8 mouse cellular contexts compared by ENCODE assay signal in genomic region chr8:119678138-119678843, GRCm38 (mm10). TPM values are rescaled to one million over a fixed set of nuclear protein-coding genes. Genes with fewer than 3 reads are reported as not detected.
DNase-seq lines count a peak whose midpoint lies in the region; ATAC-seq and TF ChIP-seq lines count a peak whose summit lies in the region.

No protein-coding gene starts in this region.

- no peak for TF ChIP-seq EP300 in ES-Bruce4 (IDR thresholded peaks at IDR 0.05; ENCODE audit: insufficient read depth, low read depth, low read length)

- 10% methylated on average over 18 of the region's 18 CpGs for WGBS in limb, embryonic 10.5 days
- WGBS in midbrain, embryonic 14.5 days, result 21% methylated on average over 18 of the region's 18 CpGs

- no peaks in the 10 kb centered on the region for H3K27me3 ChIP-seq in ES-Bruce4 (ENCODE audit: control insufficient read depth, insufficient read depth, low read length, poor library complexity, severe bottlenecking)
- no peaks in the 10 kb centered on the region for H3K27me3 ChIP-seq in limb, embryonic 10.5 days (ENCODE audit: low read depth, poor library complexity, severe bottlenecking)
- H3K27me3 ChIP-seq in midbrain, embryonic 14.5 days (ENCODE audit: control insufficient read depth, insufficient read depth, low read length), result no peaks in the 10 kb centered on the region

- H3K9ac ChIP-seq in ES-Bruce4 (ENCODE audit: low read depth, poor library complexity, severe bottlenecking), result no peak overlapping the region
- H3K9ac ChIP-seq in midbrain, embryonic 14.5 days (replicated peaks; ENCODE audit: low read length), result no peak overlapping the region

- H3K4me1 ChIP-seq in ES-Bruce4 (ENCODE audit: control insufficient read depth, insufficient read depth, low read length), result no peaks in the 10 kb centered on the region
- H3K4me1 ChIP-seq in limb, embryonic 10.5 days, result peaks cover 10% of the 10 kb centered on the region; the same call in 1 of the 2 replicates
- peaks cover 6% of the 10 kb centered on the region; the same call in 1 of the 2 replicates for H3K4me1 ChIP-seq in midbrain, embryonic 14.5 days (ENCODE audit: control insufficient read depth, insufficient read depth, low read length)

- intact Hi-C loops in heart, postnatal 14 days (cut with DNase I), result loop anchor here (5.0 to 10.0 kb wide), 3 partner anchors 76 to 263 kb away; no protein-coding TSS in a partner anchor

- DNase-seq in 416B (ENCODE audit: low read depth), result peak; percentile 61
- peak; percentile 79 for DNase-seq in embryo, embryonic 10 days (ENCODE audit: low spot score)
- peak; percentile 33 to 44 for DNase-seq in heart, postnatal 14 days
- peak; percentile 75 for DNase-seq in limb, embryonic 10.5 days (ENCODE audit: low spot score)
- peak; percentile 57 for DNase-seq in midbrain, embryonic 14.5 days
- no peak for DNase-seq in cerebellum, adult 9-10 months
- no peak for DNase-seq in frontal cortex, postnatal 36 days (ENCODE audit: low spot score in 2 of 2)

- peak; percentile 82 for TF ChIP-seq CTCF in ES-Bruce4 (IDR thresholded peaks at IDR 0.05; ENCODE audit: low read depth, low read length)

- ATAC-seq in midbrain, embryonic 14.5 days (ENCODE audit: low FRiP score, low TSS enrichment), result no peak

- no peak for TF ChIP-seq POLR2A in ES-Bruce4 (IDR thresholded peaks at IDR 0.05; ENCODE audit: insufficient read depth, low read length)

- no peak overlapping the region for H3K27ac ChIP-seq in ES-Bruce4 (ENCODE audit: insufficient read depth, low read length)
- no peak overlapping the region for H3K27ac ChIP-seq in limb, embryonic 10.5 days
- H3K27ac ChIP-seq in midbrain, embryonic 14.5 days (replicated peaks; ENCODE audit: low read depth, low read length), result no peak overlapping the region

- H3K4me3 ChIP-seq in ES-Bruce4 (ENCODE audit: low read depth, low read length), result peak overlapping the region; percentile 61
- H3K4me3 ChIP-seq in limb, embryonic 10.5 days, result peak overlapping the region; percentile 38
- no peak overlapping the region for H3K4me3 ChIP-seq in midbrain, embryonic 14.5 days (replicated peaks; ENCODE audit: low read depth, low read length)

- H3K36me3 ChIP-seq in ES-Bruce4 (ENCODE audit: control insufficient read depth, insufficient read depth, low read length, poor library complexity, severe bottlenecking), result no peaks in the 10 kb centered on the region
- no peaks in the 10 kb centered on the region for H3K36me3 ChIP-seq in limb, embryonic 10.5 days
- no peaks in the 10 kb centered on the region for H3K36me3 ChIP-seq in midbrain, embryonic 14.5 days (ENCODE audit: control insufficient read depth, insufficient read depth, low read length)

- no peaks in the 10 kb centered on the region for H3K9me3 ChIP-seq in ES-Bruce4 (replicated peaks; ENCODE audit: control insufficient read depth, insufficient read depth, low read length, poor library complexity, severe bottlenecking)
- no peaks in the 10 kb centered on the region for H3K9me3 ChIP-seq in limb, embryonic 10.5 days (replicated peaks)
- H3K9me3 ChIP-seq in midbrain, embryonic 14.5 days (ENCODE audit: control insufficient read depth, low read length), result no peaks in the 10 kb centered on the region

- no peak overlapping the region for H3K4me2 ChIP-seq in midbrain, embryonic 14.5 days (ENCODE audit: low read length)

RNA-seq across cellular contexts. Expression of gene Wfdc1, which starts 12.1 kb away (rescaled TPM):
- not detected in 2 replicates for polyA plus RNA-seq in ES-Bruce4 (2011; ENCODE audit: insufficient read depth, insufficient read length, low read depth, missing spikeins)
- 10 to 100 TPM; 48.2 to 51.1 TPM for total RNA-seq in heart, postnatal 14 days (2021)
- polyA plus RNA-seq in limb, embryonic 10.5 days (2016; fragmentation: Nextera tagmentation; extraction: Ambion mirVana), result 0.10 TPM in 1 of 2 replicates, not detected in the other
- 2.3 and 3.4 TPM in 2 replicates for polyA plus RNA-seq in midbrain, embryonic 14.5 days (2014; fragmentation: Nextera tagmentation; extraction: Ambion mirVana)

RNA-seq across cellular contexts. Expression of gene Atp2c2, which starts 21.5 kb away (rescaled TPM):
- 2.8 and 3.4 TPM in 2 replicates for polyA plus RNA-seq in ES-Bruce4 (2011; ENCODE audit: insufficient read depth, insufficient read length, low read depth, missing spikeins)
- under 1 TPM; 0.17 TPM for total RNA-seq in heart, postnatal 14 days (2021)
- 2.3 and 2.5 TPM in 2 replicates for polyA plus RNA-seq in limb, embryonic 10.5 days (2016; fragmentation: Nextera tagmentation; extraction: Ambion mirVana)
- polyA plus RNA-seq in midbrain, embryonic 14.5 days (2014; fragmentation: Nextera tagmentation; extraction: Ambion mirVana), result 0.08 and 0.11 TPM in 2 replicates

RNA-seq across cellular contexts. Expression of gene Kcng4, which starts 42.8 kb away (rescaled TPM):
- polyA plus RNA-seq in ES-Bruce4 (2011; ENCODE audit: insufficient read depth, insufficient read length, low read depth, missing spikeins), result not detected in 2 replicates
- total RNA-seq in heart, postnatal 14 days (2021), result under 1 TPM; 0.10 to 0.33 TPM
- 0.04 TPM in 1 of 2 replicates, not detected in the other for polyA plus RNA-seq in limb, embryonic 10.5 days (2016; fragmentation: Nextera tagmentation; extraction: Ambion mirVana)
- 0.15 and 0.55 TPM in 2 replicates for polyA plus RNA-seq in midbrain, embryonic 14.5 days (2014; fragmentation: Nextera tagmentation; extraction: Ambion mirVana)

Comparison
In these comparisons a context has a peak if more than half of its experiments do, and no peak if none do; other contexts are left out.
1. DNase-seq: peak in 416B (single experiment), embryo, embryonic 10 days (single experiment), heart, postnatal 14 days (2 of 2), limb, embryonic 10.5 days (single experiment) and midbrain, embryonic 14.5 days (single experiment); none in cerebellum, adult 9-10 months (single experiment) and frontal cortex, postnatal 36 days (0 of 2).